Mouse (Mus musculus) retina, postnatal 7 days (tissue): ENCODE results near the gene Tnfsf4.

Source experiments
- DNase-seq: peaks from one replicate; pipeline ENCODE4 v3.0.0-alpha.2; 2012; ENCODE audit warnings: low read depth, low spot score

The Tnfsf4 gene

GRCm38 (mm10) chr1:161394931-161395459 is at the start of gene Tnfsf4:
Gene Tnfsf4, plus strand, starts transcription at chr1:161395409.
- no peak for DNase-seq

GRCm38 (mm10) chr1:161350981-161351380 is 44.2 kb upstream of the Tnfsf4 start:
- no peak for DNase-seq

- no peak for DNase-seq
Observed at GRCm38 (mm10) chr1:161365006-161365405, 30.2 kb upstream of the Tnfsf4 start.

GRCm38 (mm10) chr1:161371919-161372318 is 23.3 kb upstream of the Tnfsf4 start:
- DNase-seq: no peak

GRCm38 (mm10) chr1:161375866-161376265 is 19.3 kb upstream of the Tnfsf4 start:
- DNase-seq: no peak

GRCm38 (mm10) chr1:161378571-161378970 is 16.6 kb upstream of the Tnfsf4 start:
- no peak for DNase-seq

- DNase-seq: no peak
Observed at GRCm38 (mm10) chr1:161379685-161380424, 15.4 kb upstream of the Tnfsf4 start.

GRCm38 (mm10) chr1:161380425-161380780 is 14.8 kb upstream of the Tnfsf4 start:
- no peak for DNase-seq

- DNase-seq: no peak
Observed at GRCm38 (mm10) chr1:161390066-161390465, 5.1 kb upstream of the Tnfsf4 start.

- no peak for DNase-seq
Observed at GRCm38 (mm10) chr1:161392906-161393305, 2.3 kb upstream of the Tnfsf4 start.

- DNase-seq: no peak
Observed at GRCm38 (mm10) chr1:161395610-161396009, 401 bp downstream of the Tnfsf4 start.

- no peak for DNase-seq
Observed at GRCm38 (mm10) chr1:161396351-161396750, 1.1 kb downstream of the Tnfsf4 start.

- DNase-seq: peak; percentile 17
Observed at GRCm38 (mm10) chr1:161400126-161400525, 4.9 kb downstream of the Tnfsf4 start.

GRCm38 (mm10) chr1:161403061-161403460 is 7.9 kb downstream of the Tnfsf4 start:
- DNase-seq: no peak

GRCm38 (mm10) chr1:161406480-161406879 is 11.3 kb downstream of the Tnfsf4 start:
- no peak for DNase-seq

- DNase-seq: no peak
Observed at GRCm38 (mm10) chr1:161419926-161420325, 24.7 kb downstream of the Tnfsf4 start.

GRCm38 (mm10) chr1:161420646-161421045 is 25.4 kb downstream of the Tnfsf4 start:
- DNase-seq: no peak

GRCm38 (mm10) chr1:161426277-161427056 is 31.3 kb downstream of the Tnfsf4 start:
- DNase-seq: no peak

GRCm38 (mm10) chr1:161427057-161427311 is 31.8 kb downstream of the Tnfsf4 start:
- no peak for DNase-seq

- no peak for DNase-seq
Observed at GRCm38 (mm10) chr1:161435781-161436180, 40.6 kb downstream of the Tnfsf4 start.

GRCm38 (mm10) chr1:161436503-161436902 is 41.3 kb downstream of the Tnfsf4 start:
- no peak for DNase-seq

- no peak for DNase-seq
Observed at GRCm38 (mm10) chr1:161444858-161445257, 49.6 kb downstream of the Tnfsf4 start.

GRCm38 (mm10) chr1:161451683-161452245 is 56.6 kb downstream of the Tnfsf4 start:
- DNase-seq: no peak
